Mouse (Mus musculus): ENCODE results near the gene Degs1.

The Degs1 gene

DNA sequence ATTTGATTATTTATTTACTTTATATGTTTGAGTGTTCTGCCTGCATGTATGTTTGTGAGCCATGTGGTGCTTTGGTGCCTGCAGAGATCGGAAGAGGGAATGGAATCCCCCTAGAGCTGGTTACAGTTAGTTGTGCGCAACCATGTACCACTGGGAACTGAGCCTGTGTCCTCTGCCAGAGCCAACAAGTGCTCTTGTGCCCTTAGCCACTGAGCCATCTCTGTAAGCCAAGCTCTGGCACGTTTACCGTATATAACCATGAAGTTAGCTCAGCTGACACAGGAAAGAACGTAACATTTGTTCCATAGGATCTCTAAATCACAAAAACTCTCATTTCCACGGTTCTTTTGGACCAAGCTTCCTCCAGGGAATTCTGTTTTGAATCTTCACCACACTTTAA lies 2.6 kb downstream of the Degs1 start:
- no peak for DNase-seq

DNA sequence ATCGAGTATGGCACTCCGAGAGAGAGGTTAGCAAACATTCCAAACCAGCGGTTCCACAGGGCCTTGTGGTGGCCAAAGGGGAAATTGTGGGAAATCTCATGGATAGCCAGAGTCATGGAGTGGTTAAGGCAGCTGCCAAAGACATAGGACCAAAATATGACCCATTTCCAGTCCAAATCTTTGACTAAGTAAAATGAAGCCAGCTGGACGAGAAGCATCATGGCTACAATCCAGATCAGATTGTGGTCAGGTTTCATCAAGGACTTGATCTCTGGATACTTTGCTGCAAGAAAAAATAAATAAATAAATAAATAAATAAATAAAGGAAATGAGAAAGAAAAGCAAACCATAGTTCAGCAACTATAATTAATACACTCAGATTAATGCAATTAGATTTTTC lies 3.2 kb downstream of the Degs1 start:
- DNase-seq = no peak

DNA sequence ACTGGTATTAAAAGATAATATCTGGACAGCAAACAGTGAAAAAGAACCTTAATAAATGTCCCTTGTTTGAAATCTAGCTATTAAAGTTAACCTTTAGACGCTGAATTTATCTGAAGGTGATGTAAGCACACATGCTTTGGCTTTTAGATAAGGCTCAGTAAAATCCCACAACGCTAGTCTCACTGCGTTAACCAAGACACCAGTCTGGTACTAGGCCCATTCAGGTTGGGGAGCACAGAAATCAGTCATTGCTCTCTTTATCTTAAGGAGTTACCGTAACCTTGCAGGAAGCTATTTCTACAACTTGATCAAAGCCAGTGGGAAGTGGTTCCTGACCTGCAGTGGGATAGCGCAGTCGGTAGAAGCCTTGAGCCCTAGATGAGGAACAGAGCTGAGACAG lies 7.5 kb downstream of the Degs1 start:
- DNase-seq = no peak

DNA sequence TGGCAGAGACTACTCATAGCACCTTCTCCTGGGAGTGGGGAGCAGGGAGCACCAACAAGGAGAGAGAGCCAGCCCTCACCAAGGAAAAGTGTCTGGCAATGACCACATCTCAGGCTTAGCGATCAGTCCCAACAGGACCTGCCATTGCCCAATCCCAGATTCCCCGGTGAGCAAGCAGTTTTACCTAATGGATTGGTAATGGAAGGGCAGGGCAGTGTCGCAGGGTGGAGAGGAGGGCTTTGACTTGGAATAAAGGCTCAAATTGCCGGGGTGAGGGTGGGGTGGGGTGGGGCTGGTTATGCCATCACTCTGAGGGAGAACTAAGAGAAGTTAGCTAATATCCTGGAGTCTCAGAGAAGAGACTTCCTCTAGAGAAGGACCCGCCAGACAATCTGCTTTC lies 11.0 kb downstream of the Degs1 start:
- no peak for DNase-seq

DNA sequence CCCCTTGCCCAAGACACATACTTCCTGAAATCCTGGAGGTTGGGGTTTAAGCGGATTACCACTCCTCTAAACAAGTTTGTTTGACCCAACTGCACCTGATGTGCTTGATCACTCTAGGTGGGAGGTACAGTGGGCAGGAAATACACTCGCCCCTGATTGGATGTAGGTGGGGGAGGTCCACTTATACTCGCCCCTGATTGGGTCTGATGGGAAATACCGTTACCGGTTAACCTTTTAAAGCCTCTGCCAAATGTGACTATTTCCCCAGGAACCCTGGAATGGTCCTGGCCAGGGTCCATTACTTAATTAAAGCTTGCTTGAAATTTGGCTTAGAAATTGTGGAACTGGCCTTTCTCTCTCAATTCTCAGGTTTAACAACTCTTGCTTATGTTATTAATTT lies 11.5 kb downstream of the Degs1 start:
- DNase-seq = no peak

DNA sequence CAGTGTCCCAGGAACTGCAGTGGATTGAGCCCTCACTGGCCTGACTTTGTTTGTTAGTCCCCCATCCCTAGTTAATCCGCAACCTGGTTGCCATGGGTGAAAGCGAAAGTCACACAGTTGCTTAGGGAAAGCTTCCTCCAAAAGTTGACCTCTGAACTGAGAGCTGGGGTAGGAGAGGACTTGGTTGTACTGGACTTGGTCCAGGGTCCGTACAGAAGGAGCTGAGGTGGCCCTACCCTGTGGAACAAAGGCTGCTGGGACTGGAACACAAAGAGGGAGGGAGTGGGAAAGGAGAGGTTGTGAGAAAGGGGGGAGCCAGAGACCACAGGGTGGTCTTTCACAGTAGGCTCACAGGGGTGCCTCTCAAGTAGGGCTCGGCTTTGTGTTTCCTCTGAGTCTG lies 14.3 kb downstream of the Degs1 start:
- no peak for DNase-seq

DNA sequence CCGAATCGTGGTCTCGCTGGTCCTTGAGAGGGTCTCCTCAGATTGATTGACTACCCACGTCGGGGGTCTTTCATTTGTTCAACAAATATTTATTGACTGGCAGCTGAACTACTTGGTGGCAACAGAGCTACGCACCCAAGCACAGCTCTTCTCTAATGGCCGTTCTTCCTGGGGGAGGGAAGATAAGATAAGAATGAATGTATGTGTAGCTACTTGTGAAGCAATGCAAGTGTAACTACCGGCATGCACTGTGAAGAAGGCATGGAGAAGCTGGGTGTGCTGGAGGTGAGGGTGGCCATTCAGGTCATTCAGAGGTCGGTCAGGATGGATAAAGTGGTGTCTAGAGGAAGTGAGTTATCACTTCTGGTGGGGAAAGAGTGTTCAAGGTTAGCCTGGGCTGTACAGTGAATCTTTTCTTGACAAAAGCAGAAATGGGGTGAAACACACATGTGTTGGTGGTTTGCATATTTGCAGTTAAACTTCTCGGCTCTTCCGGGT lies 16.5 kb downstream of the Degs1 start:
- no peak for DNase-seq

DNA sequence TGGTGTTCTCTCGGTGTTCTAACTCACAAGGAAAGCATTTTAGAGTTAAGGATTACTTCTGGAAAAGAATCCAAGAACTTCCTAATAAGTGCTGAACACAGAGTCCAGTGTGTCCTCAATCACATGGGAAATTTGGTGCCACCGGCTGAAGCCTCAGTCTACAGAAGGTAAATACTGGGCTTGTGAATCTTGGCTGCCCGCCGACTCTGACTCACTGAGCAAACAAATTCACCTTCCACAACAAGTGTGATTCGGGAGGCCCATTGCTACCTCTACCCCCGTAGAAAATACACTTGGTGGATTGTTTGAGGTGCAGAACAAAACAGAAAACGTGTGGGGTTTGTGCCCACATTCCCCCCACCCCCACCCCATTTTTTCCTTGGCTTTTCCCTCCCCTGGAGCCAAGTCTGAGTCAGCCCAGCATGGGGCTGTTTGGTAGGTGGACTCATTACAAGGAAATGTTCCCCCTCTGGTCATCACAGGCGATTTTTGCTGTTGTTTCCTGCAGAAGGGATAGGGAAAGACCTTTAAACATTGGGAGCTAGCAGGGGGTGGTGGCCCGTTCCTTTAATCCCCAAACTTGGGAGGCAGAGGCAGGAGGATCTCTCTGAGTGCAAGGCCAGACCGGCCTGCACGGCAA lies 26.4 kb downstream of the Degs1 start:
- DNase-seq = no peak

DNA sequence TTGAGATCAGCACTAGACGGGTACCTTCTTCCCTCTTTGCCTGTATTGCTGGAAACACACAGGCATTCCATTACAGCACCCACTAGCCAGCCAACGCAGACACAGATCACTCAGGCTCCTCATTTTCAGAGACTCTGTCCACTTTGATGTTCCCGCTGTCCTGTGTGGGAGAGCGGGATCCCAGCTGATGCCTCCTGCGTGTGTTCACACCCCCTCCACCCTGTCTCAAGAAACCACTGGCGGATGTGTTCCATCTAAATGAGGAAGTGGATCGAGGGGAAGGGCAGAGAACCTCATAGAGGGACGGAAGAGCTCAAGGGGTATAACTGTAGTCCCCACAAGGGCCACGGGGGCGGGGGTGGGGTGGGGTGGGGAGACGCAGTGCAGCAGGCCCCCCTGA lies 27.6 kb downstream of the Degs1 start:
- no peak for DNase-seq

DNA sequence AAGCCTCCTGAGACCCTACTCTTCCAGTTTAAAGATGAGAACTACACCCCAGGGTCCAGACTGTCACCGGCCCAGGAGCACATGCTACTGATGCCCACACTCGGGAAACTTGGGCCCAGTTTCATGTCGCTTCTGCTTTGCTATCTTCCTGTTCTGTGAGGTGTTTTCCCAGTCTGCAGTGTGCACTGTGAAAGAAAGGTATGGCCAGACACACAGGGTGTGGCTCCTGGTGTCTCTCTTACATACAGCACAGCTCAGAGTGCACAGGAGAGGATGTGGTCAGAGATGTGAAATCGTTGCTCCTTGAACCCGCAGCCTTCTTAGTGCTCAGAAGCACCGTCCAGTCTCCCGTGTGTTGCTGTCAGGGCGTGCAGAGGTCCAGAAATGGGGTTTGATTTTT lies 28.0 kb downstream of the Degs1 start:
- DNase-seq = no peak

DNA sequence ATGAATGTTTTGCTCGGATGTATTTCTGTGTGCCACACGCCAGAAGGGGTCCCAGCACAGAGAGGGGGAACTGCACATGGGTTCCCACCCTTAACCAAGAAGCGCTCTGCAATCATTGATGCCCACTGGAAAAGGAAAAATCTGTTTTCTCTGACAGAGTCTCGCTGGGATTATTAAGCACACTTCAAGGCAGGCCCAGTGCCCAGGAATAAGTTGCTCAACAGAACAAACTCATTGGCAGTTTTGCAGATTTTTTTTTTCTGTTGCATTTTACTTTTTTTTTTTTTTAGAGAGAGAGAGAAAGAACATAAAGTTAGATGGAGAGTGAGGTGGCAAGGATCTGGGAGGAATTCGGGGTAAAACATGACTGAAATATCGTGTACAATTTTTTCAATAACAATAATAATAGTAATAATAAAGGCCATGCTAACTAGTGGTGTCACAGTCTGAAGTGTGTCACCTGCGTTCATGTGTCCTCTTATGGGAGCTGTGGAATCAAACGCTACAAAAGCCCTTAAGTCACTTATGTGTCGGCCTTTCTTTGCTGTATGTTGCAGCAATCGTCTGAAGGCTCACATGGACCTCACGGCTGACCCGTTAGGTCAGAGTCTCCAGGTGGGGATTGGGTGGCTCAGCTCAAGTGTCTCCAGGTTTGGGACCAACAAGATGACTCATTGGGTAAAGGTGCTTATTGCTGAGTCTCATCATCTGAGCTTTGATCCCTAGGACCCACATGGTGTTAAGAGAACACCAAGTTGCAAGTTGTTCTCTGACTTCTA lies 28.7 kb downstream of the Degs1 start:
- no peak for DNase-seq

DNA sequence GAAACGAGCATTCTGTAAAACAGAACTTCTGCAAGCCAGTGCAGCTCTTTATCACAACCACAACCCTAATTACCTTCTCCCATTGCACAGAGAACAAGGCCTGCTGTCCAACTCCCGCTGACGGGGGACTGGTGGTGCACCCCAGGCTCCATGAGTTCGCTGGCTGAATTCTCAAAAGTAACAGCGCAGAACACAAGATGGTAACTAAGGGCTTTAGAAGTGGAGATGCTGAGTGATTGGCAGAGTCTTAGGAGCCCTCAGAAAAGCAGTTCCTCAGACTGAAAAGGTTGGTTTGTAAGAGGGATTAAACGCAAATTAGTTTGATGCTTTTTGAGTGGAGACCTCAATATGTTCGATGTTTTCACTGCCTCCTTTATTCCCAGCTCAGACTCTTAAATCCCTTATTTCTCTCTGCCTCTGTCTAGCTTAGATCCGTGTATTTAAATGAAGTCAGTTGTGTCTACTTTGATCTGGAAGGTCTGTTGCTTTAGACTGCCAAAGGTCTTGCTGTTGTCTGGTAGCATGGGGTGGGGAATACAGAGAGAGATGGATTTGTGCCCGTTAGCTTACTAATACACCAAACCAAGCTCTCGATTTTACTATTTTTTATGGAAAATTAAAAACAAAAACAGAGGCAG lies 30.0 kb downstream of the Degs1 start:
- no peak for DNase-seq

DNA sequence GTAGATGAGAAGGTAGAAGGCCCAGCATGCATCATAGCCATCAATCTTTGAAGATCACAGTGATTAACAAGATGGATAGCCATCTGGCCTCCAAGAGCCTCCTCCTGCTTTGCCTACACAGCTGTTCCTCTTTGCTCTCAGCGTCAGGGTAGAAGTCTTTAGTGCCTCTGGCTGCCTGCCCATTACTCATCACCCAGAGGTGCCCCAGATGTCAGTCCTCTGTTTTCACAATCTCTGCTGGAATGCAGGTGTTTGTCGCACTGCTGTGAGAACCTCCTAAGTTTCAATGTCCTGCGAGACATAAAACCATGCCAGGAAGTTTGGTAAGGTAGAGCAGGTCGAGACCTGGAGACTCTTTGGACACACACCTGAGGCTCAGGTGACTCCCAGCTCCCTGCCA lies 31.9 kb downstream of the Degs1 start:
- DNase-seq = no peak

DNA sequence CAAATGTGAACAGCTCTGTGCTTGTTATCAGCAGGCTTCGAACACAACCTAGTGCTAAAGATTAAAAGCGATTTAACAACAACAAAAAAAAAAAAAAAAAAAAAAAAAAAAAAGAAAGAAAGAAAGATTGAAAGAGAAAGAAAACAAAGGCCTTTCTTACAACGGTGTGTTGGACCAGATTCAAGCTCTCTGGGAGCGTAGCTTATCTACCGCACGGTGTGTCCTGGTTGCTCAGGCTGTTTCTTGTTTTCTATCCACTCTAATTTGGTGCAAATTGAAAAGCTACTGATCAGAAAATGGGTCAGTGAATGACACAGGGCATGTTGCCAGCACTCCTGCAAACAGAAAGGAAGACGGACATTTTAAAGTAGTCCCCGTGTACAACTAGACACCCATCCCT lies 33.3 kb downstream of the Degs1 start:
- no peak for DNase-seq

DNA sequence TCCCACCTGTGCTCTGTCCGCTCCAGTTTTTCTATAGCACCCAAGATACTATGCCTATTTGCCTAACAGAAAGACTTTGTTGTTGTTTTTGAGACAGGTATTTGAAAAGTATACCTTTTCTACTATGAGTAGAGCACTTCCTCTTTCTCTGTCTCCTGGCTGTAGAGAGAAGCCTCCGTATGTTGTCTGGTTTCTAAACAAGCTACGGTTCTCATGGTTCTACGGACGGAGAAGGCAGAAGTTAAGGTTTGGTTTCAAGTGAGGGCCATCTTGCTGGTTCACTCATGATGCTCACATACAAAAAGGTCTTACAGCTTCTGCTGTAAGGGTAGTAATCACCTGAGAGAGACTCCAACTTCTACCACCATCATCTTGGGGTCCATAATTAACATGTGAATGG lies 37.6 kb downstream of the Degs1 start:
- DNase-seq = no peak

DNA sequence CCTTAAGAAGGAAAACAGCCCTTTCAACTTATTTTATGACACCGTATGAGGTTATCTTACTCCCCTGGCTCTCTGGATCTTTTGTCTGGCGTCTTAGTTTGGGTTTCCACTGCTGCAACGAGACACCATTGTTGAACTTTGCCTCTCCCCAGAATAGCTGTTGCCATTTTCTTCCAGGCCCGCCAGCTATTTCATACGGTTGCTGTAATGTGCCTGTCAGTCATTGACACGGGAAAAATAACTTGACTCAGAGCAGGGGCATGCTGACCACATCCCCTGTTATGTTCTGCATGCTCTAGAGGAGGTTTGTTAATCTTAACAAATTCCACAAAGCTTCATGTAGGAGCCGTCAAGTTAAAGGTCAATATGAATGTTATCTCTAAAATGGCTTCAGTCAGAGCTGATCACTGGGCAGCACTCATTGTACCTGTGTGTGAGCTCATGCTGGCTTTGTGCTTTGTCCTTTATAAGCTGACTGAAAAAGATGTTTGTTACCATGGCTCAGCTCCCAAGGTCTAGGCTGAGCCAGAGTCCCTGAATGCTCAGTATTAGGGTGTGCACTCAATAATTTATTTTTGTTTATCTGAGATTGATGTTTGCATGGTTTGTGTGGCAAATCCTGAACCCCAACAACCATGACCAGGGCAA lies 44.4 kb downstream of the Degs1 start:
- DNase-seq = peak; percentile 2

DNA sequence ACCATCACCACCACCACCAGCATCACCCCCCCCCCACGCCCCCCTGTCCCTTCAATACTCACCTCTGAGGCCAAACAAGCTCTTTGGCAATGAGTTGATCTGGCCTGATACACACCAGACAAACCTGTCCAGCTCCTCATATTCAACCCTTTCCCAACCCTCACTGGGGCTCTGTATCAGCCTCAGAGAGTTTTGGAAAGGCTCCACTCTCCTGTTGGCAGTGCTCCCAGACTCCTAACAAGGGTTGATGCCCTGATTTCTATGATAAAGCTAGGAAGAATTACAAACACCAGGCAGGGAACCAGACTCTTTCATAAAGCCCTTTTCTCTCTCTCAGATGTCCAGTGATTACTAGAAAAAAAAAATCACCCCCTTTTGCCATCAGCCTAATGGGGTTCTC lies 45.2 kb downstream of the Degs1 start:
- no peak for DNase-seq

DNA sequence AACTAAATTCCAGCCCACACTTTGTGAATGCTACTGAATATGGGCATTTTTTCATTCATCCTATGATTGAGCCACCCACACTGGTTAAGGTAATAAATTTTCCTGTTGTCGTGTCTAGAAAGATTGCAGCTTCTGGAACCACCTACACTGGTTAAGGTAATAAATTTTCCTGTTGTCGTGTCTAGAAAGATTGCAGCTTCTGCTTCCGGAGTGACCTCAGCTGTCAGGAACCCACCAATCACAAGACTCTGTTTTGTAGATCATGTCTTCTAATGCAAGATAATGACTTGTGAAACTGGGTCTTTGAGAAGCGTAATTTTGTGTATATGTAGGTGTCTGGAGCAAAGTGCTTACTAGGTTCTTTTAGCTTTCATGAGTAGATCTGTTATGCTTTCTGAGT lies 47.4 kb downstream of the Degs1 start:
- no peak for DNase-seq

DNA sequence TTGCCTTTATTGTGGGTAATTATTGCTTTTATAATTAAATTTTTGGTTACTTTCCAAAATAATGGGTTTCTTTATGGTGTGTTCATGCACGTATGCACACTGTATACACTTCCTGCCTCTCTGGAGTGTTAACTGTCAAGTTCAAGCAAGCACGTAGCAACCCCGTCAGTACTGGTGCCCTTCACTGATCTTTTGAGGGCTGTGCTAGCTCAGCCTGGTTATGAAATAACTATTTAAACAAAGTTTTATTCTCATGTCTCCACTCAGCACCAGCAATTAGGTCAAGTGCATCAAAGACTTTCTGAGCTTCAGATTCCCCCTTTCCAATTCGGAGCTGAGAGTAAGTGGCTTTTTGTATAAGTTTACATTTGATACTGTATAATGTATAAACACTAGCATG lies 53.2 kb downstream of the Degs1 start:
- no peak for DNase-seq

DNA sequence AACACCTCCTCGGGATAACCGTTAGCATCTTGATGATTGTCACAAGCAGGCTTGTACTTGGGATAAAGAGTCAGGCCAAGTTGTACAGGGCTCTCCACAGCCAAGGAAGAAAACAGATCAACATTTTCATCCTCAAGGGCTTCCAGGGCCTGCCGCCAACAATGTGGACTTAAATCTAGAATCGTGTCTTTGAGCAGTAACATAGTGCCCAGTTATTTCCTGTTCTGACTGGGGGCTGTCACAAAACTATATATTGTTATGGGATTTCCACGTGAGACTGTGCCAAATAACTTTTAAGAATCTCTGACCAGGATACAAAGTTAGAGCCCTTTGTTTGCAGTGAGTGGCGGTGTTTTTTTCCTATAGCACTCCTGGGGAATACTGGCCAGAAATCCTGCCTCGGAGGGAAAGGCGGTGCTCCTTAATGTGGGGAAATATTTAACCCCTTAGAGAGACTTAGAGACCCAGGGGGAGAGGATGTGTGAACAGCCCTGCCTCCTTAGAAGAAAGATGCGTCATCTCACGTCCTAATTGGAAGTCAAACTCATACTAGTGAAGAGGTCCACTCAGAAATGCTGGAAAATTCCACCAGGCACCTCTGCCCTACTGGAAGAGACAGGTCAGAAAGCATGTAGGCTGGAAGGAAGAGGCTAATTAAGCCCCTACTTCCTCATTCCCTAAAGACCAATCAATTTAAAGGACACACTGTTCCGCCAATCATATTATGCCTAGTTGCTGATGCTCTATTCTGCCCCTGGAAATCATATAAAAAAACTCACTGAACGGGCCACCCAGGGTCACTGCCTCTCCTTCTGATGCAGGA lies 55.3 kb downstream of the Degs1 start:
- DNase-seq = no peak

DNA sequence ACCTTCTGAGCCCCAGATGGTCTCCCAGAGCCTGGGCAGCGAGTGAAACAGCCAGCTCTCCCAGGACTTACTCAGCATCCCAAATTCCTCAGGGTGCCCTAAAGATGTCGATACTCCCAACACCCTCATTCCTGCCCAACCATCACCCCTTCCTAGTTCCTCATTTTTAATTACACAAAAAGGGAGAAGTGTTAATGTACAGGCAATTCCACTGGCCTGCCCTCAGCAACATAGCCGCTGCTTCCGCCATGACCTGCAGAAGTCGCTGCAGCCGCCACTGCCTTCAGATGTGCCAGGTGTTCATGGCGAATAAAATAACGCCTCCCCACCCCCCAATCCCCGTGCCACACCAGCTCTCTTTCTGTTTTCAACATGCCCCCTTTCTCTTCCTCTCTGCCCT lies 56.3 kb downstream of the Degs1 start:
- DNase-seq = no peak

All from embryo, embryonic 11 days (tissue).